Comparison of ENCODE assay signal across 26 mouse cellular contexts in the genomic region with DNA sequence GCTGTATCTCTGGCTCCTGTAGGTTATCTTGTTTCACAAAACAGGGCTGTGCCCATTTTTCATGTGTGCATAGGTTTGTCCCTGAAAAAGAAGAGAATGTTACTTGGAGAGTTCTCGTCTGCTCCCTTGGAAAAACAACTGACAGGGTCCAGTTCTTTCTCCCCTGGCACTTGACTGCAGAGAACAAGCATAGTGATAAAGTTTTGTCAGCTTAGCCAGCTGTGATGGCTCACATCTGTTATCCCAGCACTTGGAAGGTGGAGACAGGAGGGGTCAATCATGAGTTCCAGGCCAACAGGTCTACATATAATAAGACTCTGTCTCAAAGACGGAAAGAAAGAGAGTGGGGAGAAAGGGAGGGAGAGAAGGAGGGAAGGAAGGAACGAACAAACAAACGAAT. TPM values are rescaled to one million over a fixed set of nuclear protein-coding genes. Genes with fewer than 3 reads are reported as not detected.
A peak's percentile ranks its signal among the peaks of the same experiment; 100 is the strongest.
DNase-seq lines count a peak whose midpoint lies in the region; ATAC-seq lines count a peak whose summit lies in the region.
"Had no signal": no experiment of that assay in that cellular context is flagged by ENCODE, and none has a peak within 500 bp of the region (broad histone marks: within the 10 kb centered on the region; RNA-seq: fewer than 3 reads in every experiment).

No protein-coding gene starts in this region.

- no peaks in the 10 kb centered on the region for H3K27me3 ChIP-seq in heart, embryonic 12.5 days (replicated peaks)
- H3K27me3 ChIP-seq in heart, embryonic 15.5 days = no peaks in the 10 kb centered on the region
- H3K27me3 ChIP-seq in kidney, embryonic 14.5 days (ENCODE audit: control insufficient read depth, insufficient read depth, low read length) = no peaks in the 10 kb centered on the region
- H3K27me3 ChIP-seq: embryonic facial prominence, embryonic 12.5 days; embryonic facial prominence, embryonic 15.5 days; hindbrain, embryonic 13.5 days; intestine, embryonic 15.5 days had no signal

- no peaks in the 10 kb centered on the region for H3K9me3 ChIP-seq in heart, embryonic 12.5 days (replicated peaks)
- H3K9me3 ChIP-seq in heart, embryonic 15.5 days (replicated peaks) = no peaks in the 10 kb centered on the region
- no peaks in the 10 kb centered on the region; the same call in 1 of the 2 replicates for H3K9me3 ChIP-seq in kidney, embryonic 14.5 days (ENCODE audit: control insufficient read depth, low read length)
- H3K9me3 ChIP-seq: embryonic facial prominence, embryonic 12.5 days; embryonic facial prominence, embryonic 15.5 days; hindbrain, embryonic 10.5 days; hindbrain, embryonic 13.5 days; intestine, embryonic 15.5 days had no signal

- WGBS in heart, embryonic 12.5 days = 28% methylated on average over 4 of the region's 4 CpGs
- 24% methylated on average over 4 of the region's 4 CpGs for WGBS in heart, embryonic 15.5 days
- 46% methylated on average over 4 of the region's 4 CpGs for WGBS in kidney, embryonic 14.5 days

- H3K4me3 ChIP-seq in heart, embryonic 12.5 days = no peak overlapping the region
- H3K4me3 ChIP-seq in heart, embryonic 15.5 days = no peak overlapping the region
- no peak overlapping the region for H3K4me3 ChIP-seq in kidney, embryonic 14.5 days (ENCODE audit: low read length)
- H3K4me3 ChIP-seq: embryonic facial prominence, embryonic 12.5 days; embryonic facial prominence, embryonic 15.5 days; gastrocnemius, adult 2 months; heart, adult 2 months; hindbrain, embryonic 10.5 days; hindbrain, embryonic 13.5 days; intestine, embryonic 15.5 days had no signal

- no peak overlapping the region for H3K4me2 ChIP-seq in heart, embryonic 12.5 days
- H3K4me2 ChIP-seq in heart, embryonic 15.5 days = no peak overlapping the region
- H3K4me2 ChIP-seq in kidney, embryonic 14.5 days (replicated peaks; ENCODE audit: low read depth, low read length) = no peak overlapping the region
- H3K4me2 ChIP-seq: embryonic facial prominence, embryonic 12.5 days; embryonic facial prominence, embryonic 15.5 days; hindbrain, embryonic 13.5 days; intestine, embryonic 15.5 days had no signal

- H3K36me3 ChIP-seq in heart, embryonic 12.5 days = no peaks in the 10 kb centered on the region
- H3K36me3 ChIP-seq in heart, embryonic 15.5 days = no peaks in the 10 kb centered on the region
- no peaks in the 10 kb centered on the region for H3K36me3 ChIP-seq in kidney, embryonic 14.5 days (ENCODE audit: control insufficient read depth, insufficient read depth, low read length)
- H3K36me3 ChIP-seq: embryonic facial prominence, embryonic 12.5 days; embryonic facial prominence, embryonic 15.5 days; hindbrain, embryonic 10.5 days; hindbrain, embryonic 13.5 days; intestine, embryonic 15.5 days had no signal

- intact Hi-C loops in heart, postnatal 10 days (cut with DNase I) = no loop called here

- peak; percentile 37; the same call in 1 of the 2 replicates for ATAC-seq in heart, embryonic 12.5 days (ENCODE audit: insufficient number of reproducible peaks, low FRiP score)
- ATAC-seq in heart, embryonic 15.5 days (replicated peaks; ENCODE audit: insufficient number of reproducible peaks, insufficient read depth, low FRiP score, low read depth) = no peak
- ATAC-seq in kidney, embryonic 14.5 days (ENCODE audit: low FRiP score, low TSS enrichment) = 0 out of 2 replicates have a peak, but pooled peaks have one; percentile 8
- ATAC-seq: CD4-positive, CD25-positive, alpha-beta regulatory T cell, adult 4 months; forebrain, embryonic 14.5 days; forebrain, postnatal 0 days; hindbrain, embryonic 16.5 days; intestine, embryonic 15.5 days had no signal

- H3K9ac ChIP-seq in heart, embryonic 12.5 days = no peak overlapping the region
- H3K9ac ChIP-seq in heart, embryonic 15.5 days = no peak overlapping the region
- no peak overlapping the region for H3K9ac ChIP-seq in kidney, embryonic 14.5 days (ENCODE audit: low read depth, low read length)
- H3K9ac ChIP-seq: embryonic facial prominence, embryonic 12.5 days; embryonic facial prominence, embryonic 15.5 days; forebrain, postnatal 0 days; hindbrain, embryonic 13.5 days; intestine, embryonic 15.5 days had no signal

- H3K27ac ChIP-seq in heart, embryonic 12.5 days (ENCODE audit: poor library complexity, severe bottlenecking) = peak overlapping the region; percentile 17
- H3K27ac ChIP-seq in heart, embryonic 15.5 days = peak overlapping the region; percentile 67
- no peak overlapping the region for H3K27ac ChIP-seq in kidney, embryonic 14.5 days (ENCODE audit: low read depth, low read length)
- H3K27ac ChIP-seq: embryonic facial prominence, embryonic 12.5 days; embryonic facial prominence, embryonic 15.5 days; gastrocnemius, adult 2 months; heart, adult 2 months; hindbrain, embryonic 10.5 days; hindbrain, embryonic 13.5 days; intestine, embryonic 15.5 days had no signal

- peaks cover 22% of the 10 kb centered on the region for H3K4me1 ChIP-seq in heart, embryonic 12.5 days (replicated peaks)
- H3K4me1 ChIP-seq in heart, embryonic 15.5 days (replicated peaks) = peaks cover 25% of the 10 kb centered on the region
- H3K4me1 ChIP-seq in kidney, embryonic 14.5 days (ENCODE audit: control insufficient read depth, insufficient read depth, low read length) = no peaks in the 10 kb centered on the region
- H3K4me1 ChIP-seq: embryonic facial prominence, embryonic 12.5 days; embryonic facial prominence, embryonic 15.5 days; intestine, embryonic 15.5 days had no signal

- no peak for DNase-seq in heart, adult 18-20 months
- DNase-seq in heart, postnatal 10 days = no peak
- no peak for DNase-seq in kidney, postnatal 25 days
- DNase-seq: adrenal gland, adult 2 months; adrenal gland, postnatal 14 days; cerebellum, adult 11 months; cerebellum, adult 2 months; cerebellum, adult 9-11 months; cerebellum, postnatal 25 days; forebrain, postnatal 0 days; gastrocnemius, adult 2 months; gastrocnemius, postnatal 14 days; heart, adult 2 months; kidney, adult 11 months; kidney, adult 8-10 months had no signal

RNA-seq across cellular contexts. Expression of gene A630001G21Rik, which starts 59.4 kb away (rescaled TPM):
- 1.3 and 1.4 TPM in 2 replicates for polyA plus RNA-seq in heart, embryonic 12.5 days (2016; fragmentation: Nextera tagmentation; extraction: Ambion mirVana)
- under 1 TPM; 0.65 to 0.82 TPM for total RNA-seq in heart, adult 18-20 months (2021)
- 1.1 and 1.7 TPM in 2 replicates for polyA plus RNA-seq in heart, embryonic 15.5 days (2015; fragmentation: Nextera tagmentation; extraction: Ambion mirVana)
- total RNA-seq in heart, postnatal 10 days (2021) = 1 to 10 TPM in 1 of 2 experiments, under 1 TPM in 1; 0.45 to 1.1 TPM
- polyA plus RNA-seq in kidney, embryonic 14.5 days (2014; fragmentation: Nextera tagmentation; extraction: Ambion mirVana) = 0.87 and 1.8 TPM in 2 replicates
